Mouse (Mus musculus) heart, postnatal 25 days (tissue): ENCODE measurements around the gene Gm3542. TPM values are rescaled to one million over a fixed set of nuclear protein-coding genes. Genes with fewer than 3 reads are reported as not detected.
"Not testable (repeated sequence)": the region's sequence is repeated elsewhere in the genome, so short reads cannot be mapped to it uniquely, and the experiment has no call there.

Experiments used
- DNase-seq: peaks from one replicate; pipeline ENCODE4 v3.0.0; 2022; ENCODE audit warnings: low spot score
- intact Hi-C: fragments of 180-260 bp; cut with DNase I; formaldehyde crosslinking; loops from one replicate; pipeline ENCODE4 v1.15.1; 2025
- total RNA-seq, 2 experiments: library from RNA; stranded (reverse); gene quantifications; 2 replicates each; pipeline ENCODE4 v1.2.3; 2021

Gene Gm3542
- total RNA-seq = not detected

DNA sequence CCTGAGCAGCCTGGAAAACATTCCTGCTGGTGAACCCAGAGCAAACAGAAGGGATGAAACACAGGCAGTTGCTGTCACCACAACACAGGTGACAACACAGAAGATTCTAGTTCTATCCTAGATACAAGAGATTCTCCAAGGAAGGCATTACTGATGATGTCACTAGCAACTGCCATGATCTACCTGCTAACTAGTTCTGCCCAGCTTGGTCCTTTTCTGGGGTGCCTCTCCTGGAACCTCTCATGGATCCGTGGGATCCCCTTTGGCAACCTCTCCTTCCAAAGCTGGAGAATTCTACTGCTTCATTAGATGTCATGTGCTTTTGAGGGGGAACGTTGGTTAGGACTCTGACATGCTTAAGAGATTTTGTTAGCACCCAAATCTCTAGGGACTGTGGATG lies at the start of gene Gm3542:
TSS of gene Gm3542 (minus strand) at position 101 of the 400 bp plus-strand sequence.
- not testable (repeated sequence) for DNase-seq

More for the DNA sequence above, at the start of gene Gm3542:
- intact Hi-C loops = not testable (repeated sequence)

Other genes with a start within 250 kb of the Gm3542 start
- gene Gm8279, start 203.4 kb downstream of the Gm3542 start, total RNA-seq = not detected
- not detected for gene Gm3317, start 170.4 kb downstream of the Gm3542 start, total RNA-seq
- not detected for gene Gm8271, start 149.1 kb downstream of the Gm3542 start, total RNA-seq
- not detected for gene Gm3526, start 74.3 kb downstream of the Gm3542 start, total RNA-seq
- not detected for gene Gm3500, start 54.1 kb upstream of the Gm3542 start, total RNA-seq
- gene Gm3194, start 120.5 kb upstream of the Gm3542 start, total RNA-seq = under 1 TPM; 0.31 to 0.65 TPM
- gene Gm8246, start 142.9 kb upstream of the Gm3542 start, total RNA-seq = not detected
- gene Gm3187, start 149.3 kb upstream of the Gm3542 start, total RNA-seq = not detected
- gene Gm3488, start 166.7 kb upstream of the Gm3542 start, total RNA-seq = under 1 TPM; 0.31 to 0.39 TPM
- not detected for gene Gm3532, start 203.6 kb upstream of the Gm3542 start, total RNA-seq